Mouse (Mus musculus) C2C12 (cell line): ENCODE data around the gene 4930578G10Rik.

Experiments used
- CTCF ChIP-seq: IDR thresholded peaks from one replicate; pipeline ENCODE4 v1.5.1; 2011; ENCODE audit not compliant: control insufficient read depth, insufficient read depth, insufficient read length
- MAX ChIP-seq: IDR thresholded peaks from one replicate; pipeline ENCODE4 v1.6.1; 2011; ENCODE audit warnings: mild to moderate bottlenecking, control low read depth
- MYOD1 ChIP-seq: IDR thresholded peaks from one replicate; pipeline ENCODE4 v1.6.1; 2011; ENCODE audit warnings: low read depth; ENCODE audit not compliant: control insufficient read depth, insufficient read length

DNA sequence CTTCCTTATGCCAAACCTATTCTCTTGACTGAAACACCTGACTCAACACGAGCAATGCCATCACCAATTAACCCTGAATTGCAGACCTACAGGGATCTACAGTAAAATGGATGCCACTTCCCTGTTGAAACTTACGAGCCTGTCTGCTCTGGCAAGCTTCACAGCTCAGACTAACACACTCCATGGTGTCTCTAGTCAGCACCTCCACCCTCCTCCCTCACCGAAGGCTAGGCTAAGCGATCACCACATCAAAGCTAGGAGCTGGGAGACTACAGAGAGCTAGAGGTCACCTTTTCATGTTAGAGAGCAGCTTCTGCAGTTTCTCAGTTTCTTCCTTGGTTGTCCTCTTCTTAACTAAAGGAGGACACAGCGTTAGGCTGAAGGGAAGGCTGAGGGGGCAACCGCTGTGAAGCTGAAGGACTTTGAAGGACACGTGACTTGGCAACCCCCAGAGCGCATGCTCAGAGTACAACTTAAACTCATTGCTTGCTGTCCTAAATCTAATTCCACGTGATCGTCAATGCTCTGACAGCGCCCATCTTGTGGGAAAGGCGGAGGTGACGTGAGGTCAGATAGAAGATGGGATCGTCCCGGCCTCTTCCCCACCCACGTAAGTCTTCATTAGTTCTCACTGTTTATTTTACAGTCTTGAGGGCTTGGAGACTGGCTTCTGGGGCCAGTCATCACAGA lies 137.5 kb downstream of the 4930578G10Rik start:
- no peak for TF ChIP-seq MYOD1
- no peak for TF ChIP-seq CTCF
- no peak for TF ChIP-seq MAX
